Mouse (Mus musculus): ENCODE measurements around the gene C1qb. TPM values are rescaled to one million over a fixed set of nuclear protein-coding genes. Genes with fewer than 3 reads are reported as not detected.

The C1qb gene
- polyA plus RNA-seq, 1 experiment from 2014 or later = 20.6 TPM

DNA sequence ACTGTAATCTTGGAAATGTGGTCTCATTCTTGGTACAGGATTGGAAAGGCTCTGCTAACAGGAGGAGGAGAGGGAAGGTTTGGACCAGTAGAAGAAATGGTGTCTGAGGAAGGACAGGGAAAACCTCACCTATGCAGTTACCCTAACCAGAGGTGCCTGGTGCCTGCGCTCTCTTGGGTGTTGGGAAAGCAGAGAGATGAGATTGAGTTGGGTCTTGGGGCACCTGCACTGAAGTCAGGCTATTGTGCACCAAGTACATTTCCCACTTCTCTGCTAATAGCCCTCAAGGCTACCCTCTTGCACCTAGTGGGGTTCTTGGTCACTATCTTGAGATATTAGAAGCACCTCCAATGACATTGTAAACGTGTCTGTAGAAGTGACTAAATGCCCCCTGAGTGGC, 23.6 kb downstream of the C1qb start:
- Histone ChIP-seq H3K4me1 (peaks cover 91% of the 10 kb centered on the region), H3K4me3 (peak overlapping the region; percentile 31; the same call in 1 of the 2 replicates), H3K27me3 (ENCODE audit: low read depth, poor library complexity, severe bottlenecking) (peaks cover 19% of the 10 kb centered on the region; the same call in 1 of the 2 replicates), H3K27ac (replicated peaks) (peak overlapping the region; percentile 93), H3K36me3 (no peaks in the 10 kb centered on the region), H3K9me3 (replicated peaks) (no peaks in the 10 kb centered on the region)
- WGBS = 54% methylated on average over 2 of the region's 2 CpGs
- no peak for DNase-seq (ENCODE audit: low spot score)

DNA sequence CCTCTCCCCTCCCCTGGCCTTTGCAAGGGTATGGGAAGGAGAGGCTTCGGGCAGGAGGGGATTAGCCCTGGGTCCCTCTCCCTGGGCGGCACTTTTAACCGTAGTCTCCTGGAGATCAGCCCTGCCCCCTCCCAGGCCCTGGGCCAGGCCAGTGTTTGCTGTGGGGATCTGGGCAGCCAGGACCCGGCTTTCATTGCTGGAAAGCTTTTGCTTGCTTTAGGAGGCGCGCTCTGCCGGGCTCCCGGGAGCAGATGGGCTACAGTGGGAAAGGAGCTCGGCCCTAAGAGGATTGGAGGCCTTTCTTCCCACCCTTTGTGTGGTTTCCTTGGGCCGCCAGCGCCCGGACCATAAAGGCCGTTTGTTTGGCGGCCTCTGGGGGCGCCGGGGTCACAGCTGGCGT, 24.2 kb downstream of the C1qb start:
- peak; percentile 86 for DNase-seq (ENCODE audit: low spot score)
- 3% methylated on average over 17 of the region's 17 CpGs for WGBS
- Histone ChIP-seq H3K9me3 (replicated peaks) (no peaks in the 10 kb centered on the region), H3K27me3 (ENCODE audit: low read depth, poor library complexity, severe bottlenecking) (peaks cover 19% of the 10 kb centered on the region; the same call in 1 of the 2 replicates), H3K36me3 (no peaks in the 10 kb centered on the region), H3K4me3 (peak overlapping the region; percentile 31), H3K27ac (replicated peaks) (peak overlapping the region; percentile 93), H3K4me1 (peaks cover 91% of the 10 kb centered on the region)

DNA sequence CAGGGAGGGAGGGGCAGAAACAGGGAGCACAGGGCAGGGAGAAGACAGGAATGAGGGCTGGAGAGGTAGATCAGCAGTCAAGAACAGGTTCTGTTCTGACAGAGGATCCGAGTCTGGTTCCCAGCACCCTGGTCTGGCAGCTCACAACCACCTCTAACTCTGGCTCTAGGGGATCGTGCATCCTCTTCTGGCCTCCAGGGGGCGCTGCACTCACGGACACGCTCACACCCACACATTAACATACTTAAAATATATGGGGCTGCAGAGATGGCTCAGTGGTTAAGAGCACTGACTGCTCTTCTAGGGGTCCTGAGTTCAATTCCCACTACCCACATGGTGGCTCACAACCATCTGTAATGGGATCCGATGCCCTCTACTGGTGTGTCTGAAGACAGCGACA, 26.0 kb downstream of the C1qb start:
- Histone ChIP-seq H3K4me1 (peaks cover 90% of the 10 kb centered on the region), H3K9me3 (replicated peaks) (no peaks in the 10 kb centered on the region), H3K27me3 (ENCODE audit: low read depth, poor library complexity, severe bottlenecking) (peaks cover 10% of the 10 kb centered on the region; the same call in 1 of the 2 replicates), H3K4me3 (no peak overlapping the region), H3K36me3 (no peaks in the 10 kb centered on the region), H3K27ac (replicated peaks) (peak overlapping the region; percentile 93)
- WGBS = 83% methylated on average over 7 of the region's 7 CpGs
- DNase-seq (ENCODE audit: low spot score) = no peak

DNA sequence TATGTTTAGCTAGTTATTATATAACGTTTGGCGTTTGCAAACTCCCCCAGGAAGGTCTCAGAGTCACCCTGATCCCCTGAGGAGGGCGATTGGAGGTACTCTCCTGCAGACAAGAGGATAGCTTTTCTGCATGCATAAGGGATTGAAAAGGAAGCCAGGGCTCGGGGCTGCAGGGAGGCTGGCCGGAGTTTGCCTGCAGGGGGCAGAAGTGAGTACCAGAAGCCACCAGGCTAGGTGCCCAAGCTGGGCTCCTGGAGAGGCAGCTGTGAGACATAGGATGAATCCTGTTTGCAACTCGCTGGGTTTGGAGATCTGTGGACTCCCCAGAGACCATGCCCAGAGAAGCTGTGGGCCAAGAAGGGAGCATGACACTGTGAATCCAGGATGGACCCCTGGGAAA, 30.9 kb downstream of the C1qb start:
- H3K27me3 ChIP-seq (ENCODE audit: low read depth, poor library complexity, severe bottlenecking) = no peaks in the 10 kb centered on the region
- no peaks in the 10 kb centered on the region for H3K9me3 ChIP-seq (replicated peaks)
- WGBS = 34% methylated on average over 6 of the region's 6 CpGs
- peaks cover 53% of the 10 kb centered on the region for H3K4me1 ChIP-seq
- no peaks in the 10 kb centered on the region for H3K36me3 ChIP-seq
- peak overlapping the region; percentile 93 for H3K27ac ChIP-seq (replicated peaks)
- peak; percentile 64 for DNase-seq (ENCODE audit: low spot score)
- H3K4me3 ChIP-seq = no peak overlapping the region

DNA sequence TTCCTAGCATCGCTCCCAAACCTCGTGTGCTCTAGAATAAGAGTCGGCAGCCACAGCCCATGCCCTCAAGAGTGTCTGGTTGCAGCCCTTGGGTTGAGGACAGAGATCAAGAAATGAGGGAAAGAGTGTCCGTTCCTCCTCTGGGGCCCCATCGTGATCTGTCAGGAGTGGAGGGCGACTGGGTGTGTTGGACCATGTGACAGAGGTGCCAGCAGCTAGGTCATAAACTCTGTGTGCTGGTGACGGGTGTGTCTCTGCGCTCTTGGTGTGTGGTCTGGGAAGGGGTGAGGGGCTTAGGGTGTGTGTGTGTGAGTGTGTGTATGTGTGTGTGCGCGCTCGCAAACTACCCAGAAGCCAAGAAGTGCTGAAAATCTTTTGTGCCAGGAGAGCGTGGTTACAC, 33.0 kb downstream of the C1qb start:
- no peaks in the 10 kb centered on the region for H3K9me3 ChIP-seq (replicated peaks)
- no peaks in the 10 kb centered on the region for H3K36me3 ChIP-seq
- 90% methylated on average over 12 of the region's 12 CpGs for WGBS
- no peak overlapping the region for H3K4me3 ChIP-seq
- peaks cover 49% of the 10 kb centered on the region for H3K4me1 ChIP-seq
- peak overlapping the region; percentile 39 for H3K27ac ChIP-seq (replicated peaks)
- DNase-seq (ENCODE audit: low spot score) = no peak
- no peaks in the 10 kb centered on the region for H3K27me3 ChIP-seq (ENCODE audit: low read depth, poor library complexity, severe bottlenecking)

DNA sequence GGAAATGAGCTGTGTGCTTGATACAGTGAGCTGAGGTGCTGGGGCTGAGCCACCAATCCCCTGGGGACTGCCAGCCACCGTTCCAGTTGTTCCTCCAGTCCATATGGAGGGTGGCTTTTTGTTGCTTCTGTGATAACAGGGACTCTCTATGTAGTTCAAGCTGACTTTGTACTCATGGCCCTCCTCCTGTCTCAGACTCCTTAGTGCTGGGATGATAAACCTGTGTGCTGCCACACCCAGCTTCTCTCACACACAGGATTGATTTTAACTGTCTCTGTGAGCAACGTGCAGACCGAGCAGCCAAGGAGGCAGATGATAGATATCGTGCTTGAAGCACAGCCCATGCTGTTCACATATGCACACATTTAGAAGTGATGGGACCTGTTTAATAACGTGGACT, 33.9 kb downstream of the C1qb start:
- no peak for DNase-seq (ENCODE audit: low spot score)
- no peaks in the 10 kb centered on the region for H3K9me3 ChIP-seq (replicated peaks)
- H3K4me1 ChIP-seq = peaks cover 47% of the 10 kb centered on the region
- no peaks in the 10 kb centered on the region for H3K27me3 ChIP-seq (ENCODE audit: low read depth, poor library complexity, severe bottlenecking)
- 78% methylated on average over 5 of the region's 5 CpGs for WGBS
- no peak overlapping the region for H3K4me3 ChIP-seq
- no peaks in the 10 kb centered on the region for H3K36me3 ChIP-seq
- H3K27ac ChIP-seq (replicated peaks) = peak overlapping the region; percentile 39; the same call in 1 of the 2 replicates

DNA sequence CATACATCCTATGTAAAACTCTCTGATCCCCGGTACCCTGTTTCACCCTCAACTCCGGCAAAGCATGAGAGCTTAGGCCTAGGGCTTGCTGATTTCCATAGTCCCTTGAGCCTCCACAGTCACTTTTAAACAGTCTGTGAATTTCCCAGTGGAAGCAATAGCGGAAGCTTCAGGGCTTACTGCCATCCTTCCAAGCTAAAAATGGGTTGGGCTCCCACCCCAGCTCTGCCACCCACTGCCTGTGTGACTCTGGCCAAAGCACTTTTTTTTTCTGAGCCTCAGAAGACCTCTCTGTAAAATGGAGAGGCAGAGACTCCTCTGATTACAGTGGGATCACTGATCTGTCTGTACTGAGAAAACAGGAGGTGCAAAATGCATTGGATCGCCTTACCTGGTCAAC, 37.4 kb downstream of the C1qb start:
- Histone ChIP-seq H3K4me3 (no peak overlapping the region), H3K27ac (replicated peaks) (peak overlapping the region; percentile 29), H3K9me3 (replicated peaks) (no peaks in the 10 kb centered on the region), H3K4me1 (peaks cover 36% of the 10 kb centered on the region), H3K27me3 (ENCODE audit: low read depth, poor library complexity, severe bottlenecking) (peaks cover 11% of the 10 kb centered on the region; the same call in 1 of the 2 replicates), H3K36me3 (no peaks in the 10 kb centered on the region)
- WGBS = 79% methylated on average over 4 of the region's 4 CpGs
- DNase-seq (ENCODE audit: low spot score) = no peak

DNA sequence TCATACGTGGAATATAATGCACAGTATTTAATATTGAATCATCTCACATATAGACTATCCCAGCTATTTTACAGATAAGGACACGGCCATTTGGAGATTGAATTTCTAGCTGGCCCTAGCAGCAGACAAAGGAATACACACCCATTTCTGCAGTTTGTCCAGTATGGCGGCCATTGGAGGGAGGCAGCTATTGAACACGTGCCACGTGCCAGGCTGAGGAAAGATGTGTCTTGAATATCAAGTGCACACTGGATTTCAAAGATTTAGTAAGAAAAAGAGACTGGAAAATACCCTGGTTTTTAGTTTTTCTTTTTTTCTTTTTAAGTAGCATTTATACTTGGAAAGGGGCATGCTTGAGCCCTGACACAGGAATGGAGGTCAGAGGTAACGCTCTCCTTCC, 38.8 kb downstream of the C1qb start:
- 87% methylated on average over 6 of the region's 6 CpGs for WGBS
- DNase-seq (ENCODE audit: low spot score) = no peak
- Histone ChIP-seq H3K27ac (replicated peaks) (no peak overlapping the region), H3K4me1 (peaks cover 27% of the 10 kb centered on the region), H3K27me3 (ENCODE audit: low read depth, poor library complexity, severe bottlenecking) (peaks cover 11% of the 10 kb centered on the region; the same call in 1 of the 2 replicates), H3K4me3 (no peak overlapping the region), H3K9me3 (replicated peaks) (no peaks in the 10 kb centered on the region), H3K36me3 (no peaks in the 10 kb centered on the region)

DNA sequence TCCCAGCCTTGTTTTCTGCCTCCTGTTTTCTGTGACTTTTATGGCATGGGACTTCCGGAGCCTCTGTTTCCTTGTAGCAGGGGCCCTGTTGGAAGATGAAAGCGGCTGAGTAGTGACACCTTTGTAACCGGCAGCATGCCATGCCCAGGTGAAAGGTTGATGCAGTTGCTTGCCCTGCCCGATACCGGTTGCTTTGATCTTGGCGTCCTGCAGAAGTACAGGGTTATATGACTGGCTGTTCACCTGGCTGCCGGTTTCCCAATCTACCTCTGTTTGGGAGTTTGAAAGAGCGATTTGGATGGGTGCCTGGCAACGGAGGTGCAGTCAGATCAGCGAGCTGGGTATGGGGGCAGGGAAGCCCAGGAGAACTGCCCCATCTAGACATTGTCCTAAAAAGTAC, 43.2 kb downstream of the C1qb start:
- H3K36me3 ChIP-seq = no peaks in the 10 kb centered on the region
- 89% methylated on average over 10 of the region's 10 CpGs for WGBS

DNA sequence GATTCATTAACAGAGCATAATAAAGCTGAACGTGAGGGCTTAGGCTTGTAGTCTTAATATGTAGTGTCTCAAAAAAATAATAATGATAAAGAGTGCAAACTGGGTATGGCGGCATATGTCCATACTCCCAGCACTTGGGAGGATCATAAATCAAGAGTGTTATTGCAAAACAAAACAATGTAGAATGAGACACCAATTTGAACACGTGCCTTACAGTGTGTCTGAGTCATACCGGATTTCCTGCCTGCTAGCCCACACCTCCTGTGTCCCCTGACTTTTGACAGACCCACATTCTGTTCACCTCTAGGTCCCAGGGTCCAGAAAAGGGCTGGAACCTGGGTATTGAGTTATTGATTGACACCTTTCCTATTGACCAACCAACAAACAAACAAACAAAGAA, 44.0 kb downstream of the C1qb start:
- Histone ChIP-seq H3K9me3 (replicated peaks) (no peaks in the 10 kb centered on the region), H3K36me3 (no peaks in the 10 kb centered on the region), H3K4me1 (peaks cover 57% of the 10 kb centered on the region), H3K27ac (replicated peaks) (no peak overlapping the region), H3K4me3 (no peak overlapping the region), H3K27me3 (ENCODE audit: low read depth, poor library complexity, severe bottlenecking) (peaks cover 32% of the 10 kb centered on the region)
- 93% methylated on average over 4 of the region's 4 CpGs for WGBS
- DNase-seq (ENCODE audit: low spot score) = no peak

More for the DNA sequence above, 43.2 kb downstream of the C1qb start:
- H3K27me3 ChIP-seq (ENCODE audit: low read depth, poor library complexity, severe bottlenecking) = peaks cover 28% of the 10 kb centered on the region
- H3K4me1 ChIP-seq = peaks cover 55% of the 10 kb centered on the region
- no peak overlapping the region for H3K4me3 ChIP-seq
- DNase-seq (ENCODE audit: low spot score) = no peak
- H3K9me3 ChIP-seq (replicated peaks) = no peaks in the 10 kb centered on the region
- H3K27ac ChIP-seq (replicated peaks) = peak overlapping the region; percentile 13; the same call in 1 of the 2 replicates

DNA sequence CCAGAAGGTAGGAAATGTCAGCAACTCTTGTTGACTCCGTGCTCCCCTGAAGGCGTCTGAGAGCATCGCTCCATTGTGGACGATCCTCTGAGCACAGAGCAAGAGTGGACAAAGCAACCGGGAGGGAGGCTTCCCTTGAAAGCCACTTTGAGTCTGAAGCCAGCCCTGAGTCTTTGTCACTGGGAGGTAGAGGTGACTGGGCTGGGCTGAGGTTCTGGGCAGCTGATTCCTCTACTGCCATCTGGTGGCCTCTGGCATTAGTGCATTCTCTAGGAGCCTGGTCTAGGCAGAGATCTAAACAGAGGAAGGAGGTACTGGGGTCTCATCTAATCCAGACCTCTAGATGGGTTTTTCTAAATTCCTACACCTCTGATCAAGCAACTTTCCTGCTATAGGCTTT, 44.9 kb downstream of the C1qb start:
- 4% methylated on average over 5 of the region's 5 CpGs for WGBS
- Histone ChIP-seq H3K4me3 (no peak overlapping the region), H3K36me3 (no peaks in the 10 kb centered on the region), H3K9me3 (replicated peaks) (no peaks in the 10 kb centered on the region), H3K27me3 (ENCODE audit: low read depth, poor library complexity, severe bottlenecking) (peaks cover 32% of the 10 kb centered on the region), H3K4me1 (peaks cover 67% of the 10 kb centered on the region), H3K27ac (replicated peaks) (peak overlapping the region; percentile 83)
- DNase-seq (ENCODE audit: low spot score) = peak; percentile 90

DNA sequence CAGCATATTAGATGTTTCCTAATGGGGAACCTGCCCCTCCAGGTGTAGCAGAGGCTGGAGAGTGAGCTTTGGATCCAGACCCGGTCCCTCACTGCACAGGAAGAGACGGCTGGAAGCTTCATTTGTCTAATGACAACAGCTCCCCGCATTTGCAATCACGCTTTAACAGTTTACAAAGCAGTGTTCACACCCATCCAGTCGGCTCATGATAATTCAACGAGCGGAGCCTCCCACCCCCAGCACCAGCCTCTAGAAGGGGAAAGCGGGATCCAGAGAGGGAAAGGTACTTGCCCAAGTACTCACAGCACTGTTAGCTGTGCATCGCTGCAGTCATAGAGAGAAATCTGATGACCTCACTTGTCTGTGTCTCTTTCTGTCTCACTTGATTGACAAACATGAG, 47.5 kb downstream of the C1qb start:
- Histone ChIP-seq H3K4me3 (peak overlapping the region; percentile 9; the same call in 1 of the 2 replicates), H3K9me3 (replicated peaks) (no peaks in the 10 kb centered on the region), H3K4me1 (peaks cover 76% of the 10 kb centered on the region), H3K36me3 (no peaks in the 10 kb centered on the region; the same call in 1 of the 2 replicates), H3K27me3 (ENCODE audit: low read depth, poor library complexity, severe bottlenecking) (peaks cover 29% of the 10 kb centered on the region), H3K27ac (replicated peaks) (peak overlapping the region; percentile 100)
- 49% methylated on average over 9 of the region's 9 CpGs for WGBS
- DNase-seq (ENCODE audit: low spot score) = no peak

DNA sequence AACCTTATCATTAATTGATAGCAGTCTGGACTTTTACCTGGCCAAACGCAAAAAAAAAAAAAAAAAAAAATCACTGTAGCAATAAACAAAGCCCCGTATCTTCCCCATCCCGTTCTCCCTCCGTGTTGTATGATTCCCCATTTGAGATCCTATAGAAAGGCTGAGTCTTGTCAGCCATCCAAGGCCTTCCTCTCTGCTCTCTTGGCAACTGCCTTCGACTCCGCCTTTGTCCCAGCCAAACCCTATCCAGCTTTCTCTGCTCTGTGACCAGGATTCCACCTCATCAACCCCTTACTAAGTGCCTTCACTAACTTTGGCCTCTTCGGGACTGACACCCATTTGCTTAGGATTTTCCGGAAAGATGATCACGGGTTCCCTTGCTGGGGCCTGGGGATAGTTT, 48.0 kb downstream of the C1qb start:
- Histone ChIP-seq H3K4me1 (peaks cover 80% of the 10 kb centered on the region), H3K27me3 (ENCODE audit: low read depth, poor library complexity, severe bottlenecking) (peaks cover 29% of the 10 kb centered on the region), H3K27ac (replicated peaks) (peak overlapping the region; percentile 100), H3K9me3 (replicated peaks) (no peaks in the 10 kb centered on the region), H3K36me3 (peaks cover 2% of the 10 kb centered on the region; the same call in 1 of the 2 replicates), H3K4me3 (no peak overlapping the region)
- no peak for DNase-seq (ENCODE audit: low spot score)
- WGBS = 76% methylated on average over 9 of the region's 9 CpGs

Measured in midbrain, embryonic 10.5 days (tissue).